Mouse (Mus musculus) cerebellum, adult 9-10 months (tissue): ENCODE data around the gene Gatm.
A peak's percentile ranks its signal among the peaks of the same experiment; 100 is the strongest.

ENCODE experiments used
- DNase-seq: peaks from one replicate; pipeline ENCODE4 v3.0.0; 2022

Gene Gatm

DNA sequence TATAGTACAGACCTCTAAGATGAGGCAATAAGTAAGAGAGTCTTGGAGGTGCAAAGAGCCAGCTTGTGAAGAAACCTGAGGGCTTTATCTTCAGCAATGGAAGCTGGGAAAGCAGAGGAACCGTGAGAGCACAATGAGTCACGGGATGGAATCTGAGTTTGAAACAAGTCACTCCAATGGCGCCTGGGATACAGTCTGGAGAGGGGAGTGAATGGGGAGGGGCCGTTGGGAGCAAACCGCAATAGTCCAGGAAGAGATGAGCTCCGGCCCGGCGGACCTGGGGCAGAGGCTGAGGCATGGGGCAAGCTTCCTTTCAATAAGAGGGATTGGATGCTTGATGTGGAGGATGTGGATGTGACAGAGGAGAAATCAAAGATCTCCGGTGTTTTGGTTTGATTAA is 2.3 kb downstream of the Gatm start:
- DNase-seq: no peak

DNA sequence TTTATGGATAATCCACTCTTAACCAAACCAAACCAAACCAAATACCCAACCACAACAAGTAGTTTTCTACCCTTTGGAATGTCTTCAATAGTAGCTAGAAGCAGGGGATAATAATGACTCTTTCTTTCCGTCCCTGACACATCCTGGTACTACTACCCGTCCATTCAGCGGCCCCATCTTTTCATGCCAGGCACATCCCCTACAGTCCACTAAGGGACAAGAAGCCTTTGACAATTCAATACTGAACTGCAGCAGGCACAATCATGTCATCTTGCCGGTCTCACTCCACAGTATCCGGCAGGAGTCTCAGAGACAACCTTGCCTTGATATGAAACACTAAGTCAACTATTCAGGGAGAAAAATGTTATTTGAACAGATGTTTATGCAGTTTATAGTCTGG is 5.3 kb downstream of the Gatm start:
- DNase-seq: peak; percentile 33

DNA sequence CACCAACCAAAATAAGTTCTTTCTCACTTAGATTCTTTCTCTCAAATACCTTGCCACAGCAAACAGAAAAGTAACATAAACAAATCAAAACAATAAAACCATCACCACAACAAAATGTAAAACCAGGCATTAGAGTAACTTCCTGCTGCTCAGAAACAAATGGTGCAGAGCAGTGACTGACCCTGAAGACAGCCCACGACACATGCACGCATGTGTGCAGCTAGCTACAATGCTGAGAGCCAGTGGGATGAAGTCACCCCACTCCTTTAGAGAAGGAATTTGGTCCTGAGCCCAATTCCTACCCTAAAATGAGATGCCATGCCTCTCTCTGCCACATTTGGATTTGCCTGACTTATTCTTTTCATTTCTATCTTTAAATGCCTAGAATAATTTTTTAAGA is 9.7 kb downstream of the Gatm start:
- no peak for DNase-seq

DNA sequence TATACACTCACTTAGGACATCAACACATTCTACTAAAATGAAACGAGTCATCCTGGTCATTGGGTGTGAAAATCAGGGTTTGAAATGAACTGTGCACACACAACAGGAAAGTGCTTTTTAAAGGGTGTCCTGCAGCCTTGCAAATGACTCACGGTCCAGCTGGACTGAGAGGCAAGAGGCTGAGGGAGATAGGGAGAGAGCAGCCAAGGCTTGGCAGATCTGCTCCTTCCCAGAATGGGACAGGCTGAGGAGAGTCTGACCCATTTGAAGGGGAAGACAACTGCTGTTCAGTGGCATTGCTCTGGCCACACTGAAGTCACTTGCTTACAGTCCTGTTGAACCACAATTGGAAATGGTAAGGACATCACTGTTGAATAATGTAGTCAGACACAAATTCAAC is 11.4 kb downstream of the Gatm start:
- peak; percentile 81 for DNase-seq

DNA sequence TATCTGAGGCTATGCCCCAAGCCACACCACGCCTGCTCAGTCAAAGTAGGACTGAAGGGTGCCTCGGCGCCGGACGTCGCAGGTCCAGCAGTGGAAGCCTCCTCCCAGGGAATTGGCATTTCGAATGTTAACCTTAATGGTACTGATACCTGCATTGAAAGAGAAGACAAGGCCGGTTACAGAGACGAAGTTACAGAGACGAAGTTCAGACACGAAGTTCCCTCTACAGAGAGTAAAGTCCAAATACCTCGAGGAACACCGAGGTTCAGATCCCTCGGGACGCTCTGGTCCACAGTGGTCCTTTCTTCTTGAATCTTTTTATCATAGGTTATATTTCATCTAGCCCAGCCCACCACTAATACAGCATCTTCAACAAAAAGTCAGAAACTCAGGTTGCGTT is 15.6 kb downstream of the Gatm start:
- DNase-seq: no peak

DNA sequence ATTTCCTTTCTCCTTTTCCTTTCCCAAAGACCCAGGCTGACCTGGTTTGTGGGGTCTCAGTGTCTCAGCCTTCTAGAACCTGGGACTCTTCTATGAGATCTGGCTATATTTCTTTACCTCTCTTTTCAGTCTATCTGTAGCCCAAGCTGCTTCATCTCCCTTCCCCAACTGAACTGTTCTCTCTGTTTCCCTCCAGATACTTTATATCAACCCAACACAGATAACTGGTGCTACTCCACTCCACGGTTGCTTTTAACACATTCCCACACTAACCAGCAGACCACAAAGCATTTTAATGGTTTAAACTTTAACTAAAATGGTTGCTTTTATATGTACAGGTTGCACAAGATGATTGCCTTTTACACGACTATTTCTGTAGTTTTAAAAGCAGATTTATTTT is 19.9 kb downstream of the Gatm start:
- no peak for DNase-seq

DNA sequence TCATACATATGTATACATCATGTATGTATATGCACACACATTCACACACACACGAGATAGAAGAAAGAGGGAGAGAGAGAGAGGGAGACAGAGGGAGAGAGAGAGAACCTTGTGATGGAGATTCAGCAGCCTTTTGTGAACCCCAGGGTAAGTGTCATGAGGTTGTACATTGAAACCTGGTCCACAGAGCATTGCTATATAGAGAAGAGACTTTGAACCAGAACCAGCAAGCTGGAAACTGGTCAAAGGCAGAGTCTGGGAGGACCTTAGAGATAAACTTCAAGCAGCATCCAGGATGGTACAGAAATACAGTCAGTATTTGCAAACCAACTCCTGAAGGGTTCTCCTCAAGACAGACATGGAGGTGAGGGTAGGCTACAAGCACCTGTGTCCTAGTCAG is 20.8 kb downstream of the Gatm start:
- no peak for DNase-seq

DNA sequence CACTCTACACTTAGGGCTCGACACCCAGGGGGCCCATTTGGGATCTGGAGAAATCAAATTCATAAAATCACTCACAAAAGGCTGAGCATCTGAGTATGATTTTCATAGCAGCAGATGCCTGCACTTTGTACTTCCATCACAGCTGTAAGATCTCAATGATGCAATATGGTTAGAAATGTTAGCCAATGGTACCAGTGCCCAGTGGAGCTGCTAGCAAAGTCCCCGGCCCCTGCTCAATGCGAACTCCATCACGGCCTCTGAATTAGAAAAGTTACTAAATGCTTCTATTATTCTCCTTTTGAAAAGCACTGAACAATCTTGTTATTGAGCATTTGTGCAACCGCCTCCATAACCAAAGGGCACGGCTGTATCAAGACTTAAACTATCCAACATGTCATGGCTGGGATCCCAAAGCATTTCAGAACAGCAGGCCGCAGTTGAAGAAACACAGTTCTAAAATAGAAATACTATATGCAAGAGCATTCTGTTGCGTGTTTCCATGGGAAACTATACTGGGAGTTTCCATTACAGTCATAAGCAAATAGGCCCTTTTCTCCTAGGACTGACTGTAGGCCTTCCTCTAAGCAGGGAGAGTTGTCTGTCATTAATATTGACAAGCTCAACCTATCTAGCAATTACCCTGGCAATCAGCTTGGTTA is 23.1 kb downstream of the Gatm start:
- DNase-seq: no peak

DNA sequence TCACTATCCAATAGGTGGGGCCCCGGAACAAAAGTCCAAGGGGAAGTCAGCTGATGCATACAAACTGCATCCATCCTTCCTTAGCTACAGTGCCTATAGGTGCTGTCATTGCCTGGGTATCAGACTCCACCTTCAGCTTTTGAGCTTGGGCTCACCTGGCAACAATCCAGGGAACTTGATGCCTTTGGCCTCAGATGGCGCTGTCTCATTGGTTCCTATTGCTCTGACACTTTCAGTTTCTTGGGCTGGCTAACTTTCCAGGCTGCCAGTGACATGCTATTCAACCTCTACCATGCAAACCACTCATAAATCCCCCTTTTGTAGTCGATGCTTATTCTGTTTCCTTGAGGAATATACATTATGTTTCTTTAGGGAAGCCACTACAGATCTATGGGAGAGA is 24.8 kb downstream of the Gatm start:
- DNase-seq: no peak

DNA sequence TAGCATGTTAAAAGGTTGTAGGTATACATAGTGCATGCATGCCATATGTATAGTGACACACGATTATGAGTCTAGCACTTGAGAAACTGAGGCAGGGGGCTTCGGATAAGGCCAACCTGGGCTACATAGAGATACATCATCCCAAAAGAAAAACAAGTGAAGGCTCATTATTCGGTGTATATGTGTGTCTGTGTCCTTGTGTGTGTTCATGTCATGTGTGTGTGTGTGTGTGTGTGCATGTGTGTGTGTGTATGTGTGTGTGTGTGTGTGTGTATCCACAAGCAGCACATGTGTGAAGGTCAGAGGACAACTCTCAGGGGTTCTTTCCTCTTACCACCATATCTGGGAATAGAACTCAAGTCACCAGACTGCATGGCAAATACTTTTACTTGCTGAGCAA is 28.8 kb downstream of the Gatm start:
- DNase-seq: no peak

DNA sequence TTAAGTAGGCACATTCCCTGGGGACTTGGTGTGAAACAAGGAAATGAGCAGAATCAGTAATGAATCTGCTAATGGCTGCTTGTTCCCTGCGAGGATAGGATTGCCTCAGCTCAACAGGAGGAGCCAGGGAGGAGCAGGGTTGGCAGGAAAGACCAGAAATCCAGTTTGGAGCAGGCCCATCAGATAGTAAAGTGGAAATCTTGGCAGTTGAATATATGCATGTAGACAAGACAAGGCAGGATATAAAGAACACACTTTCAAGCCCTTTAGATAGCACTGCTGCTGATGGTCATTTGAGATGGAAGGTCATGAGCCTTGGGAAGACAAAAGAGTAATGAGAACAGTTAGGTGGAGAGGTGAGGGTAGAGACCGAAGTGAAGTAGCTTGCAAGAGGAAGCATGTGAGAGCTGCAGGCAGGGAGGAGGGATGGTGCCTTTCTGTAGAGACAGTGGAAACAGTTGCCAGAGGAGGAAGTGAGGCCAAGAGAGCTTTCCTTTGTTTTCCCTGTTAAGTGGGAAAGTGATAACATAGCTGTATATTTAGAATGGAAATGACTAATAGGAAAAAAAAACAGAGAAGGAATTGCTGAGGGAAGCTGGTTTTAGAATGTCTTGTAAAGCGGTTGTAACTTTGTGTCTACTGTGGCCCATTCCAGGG is 29.6 kb downstream of the Gatm start:
- DNase-seq: no peak

DNA sequence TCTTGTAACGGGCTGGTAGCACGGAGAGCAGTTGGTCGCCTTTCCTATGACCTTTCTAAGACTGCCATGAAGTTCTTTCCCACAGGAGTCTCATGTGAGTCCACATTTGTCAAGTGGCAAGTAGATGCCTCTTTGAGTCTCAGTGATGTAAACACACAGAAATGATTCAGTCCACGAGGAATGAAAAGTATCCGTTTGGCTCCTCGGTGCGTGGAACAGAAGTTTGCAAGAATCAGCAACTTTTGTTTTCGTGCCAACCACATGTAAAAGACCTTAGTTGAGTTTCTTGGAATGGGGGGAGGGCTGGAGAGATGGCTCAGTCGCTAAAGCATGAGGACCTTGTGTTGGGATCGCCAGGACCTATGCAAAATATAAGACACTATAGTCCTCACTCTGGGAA is 30.7 kb downstream of the Gatm start:
- DNase-seq: no peak

DNA sequence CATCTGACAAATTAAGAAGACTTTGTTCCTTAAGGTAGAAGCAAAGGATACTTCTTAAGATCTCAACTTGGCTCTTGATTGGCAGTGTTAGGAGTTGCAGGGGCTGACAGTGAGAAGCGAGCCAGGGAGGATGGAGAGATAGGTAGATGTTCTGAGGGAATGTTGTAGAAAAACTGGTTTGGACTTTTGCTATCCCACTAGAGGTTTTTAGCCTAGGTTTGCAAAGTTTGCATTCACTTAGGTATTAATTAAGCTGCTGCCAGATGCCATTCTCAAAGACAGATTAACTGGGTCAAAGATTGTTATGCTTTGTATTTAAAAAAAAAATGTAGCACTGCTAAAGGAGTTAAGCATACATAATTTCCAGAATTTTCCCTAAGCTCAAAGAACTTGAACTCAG is 33.8 kb downstream of the Gatm start:
- no peak for DNase-seq

DNA sequence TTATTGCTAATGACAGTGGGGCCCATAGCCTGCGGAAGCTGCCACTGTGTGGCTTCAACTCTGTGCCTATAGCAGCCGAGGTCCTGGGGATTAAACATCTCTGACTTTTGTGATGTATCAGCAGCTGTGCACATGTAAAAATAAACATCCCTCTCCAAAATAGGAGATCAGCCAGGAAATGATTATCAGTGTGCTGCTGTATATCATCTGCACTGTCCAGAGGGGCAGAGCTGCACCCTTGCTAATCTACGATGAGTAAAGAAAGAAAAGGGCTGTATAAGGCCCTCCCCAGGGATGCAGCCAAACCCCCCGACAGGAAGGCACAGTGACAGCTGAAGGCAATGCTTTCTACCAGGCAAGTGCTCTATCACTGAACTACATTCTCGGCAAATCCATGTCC is 34.8 kb downstream of the Gatm start:
- DNase-seq: no peak

DNA sequence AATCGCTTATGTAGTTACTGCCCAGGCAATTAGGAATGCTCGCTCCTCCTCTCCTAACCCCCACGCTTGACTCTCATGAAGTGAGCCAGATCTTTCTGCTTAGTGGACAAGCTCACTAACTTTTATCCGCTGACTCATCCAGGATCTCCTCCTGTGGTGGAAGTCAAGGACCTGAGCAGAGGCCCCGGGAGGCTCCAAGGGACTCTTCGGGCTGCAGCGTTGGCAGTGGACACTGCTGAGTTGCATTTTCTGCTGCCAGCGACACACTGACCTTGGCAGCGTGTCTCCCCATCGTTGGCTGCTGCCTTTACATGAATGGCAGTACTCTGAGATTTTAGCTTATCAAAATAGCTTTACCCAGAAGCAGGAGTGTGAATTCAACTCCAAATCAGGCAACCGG is 35.6 kb downstream of the Gatm start:
- DNase-seq: no peak

DNA sequence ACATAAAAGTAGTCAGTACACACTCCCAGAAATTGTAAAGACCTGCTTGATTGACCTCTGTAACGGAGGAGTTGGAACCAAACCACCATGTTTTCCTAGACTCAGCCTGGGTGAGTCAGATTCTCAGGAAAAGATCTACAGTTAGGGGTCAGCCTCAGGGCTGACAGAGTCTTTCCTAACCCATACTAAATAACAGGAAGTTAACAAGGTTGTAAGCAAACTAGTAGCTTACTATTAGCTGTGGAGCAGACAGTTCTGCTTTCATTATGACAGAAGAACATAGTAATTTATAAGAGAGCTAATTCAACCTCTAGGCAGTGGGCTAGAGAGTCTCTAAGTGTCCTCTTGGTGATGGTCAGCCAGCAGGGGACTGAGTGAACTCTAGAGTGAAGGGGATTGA is 38.7 kb downstream of the Gatm start:
- no peak for DNase-seq

DNA sequence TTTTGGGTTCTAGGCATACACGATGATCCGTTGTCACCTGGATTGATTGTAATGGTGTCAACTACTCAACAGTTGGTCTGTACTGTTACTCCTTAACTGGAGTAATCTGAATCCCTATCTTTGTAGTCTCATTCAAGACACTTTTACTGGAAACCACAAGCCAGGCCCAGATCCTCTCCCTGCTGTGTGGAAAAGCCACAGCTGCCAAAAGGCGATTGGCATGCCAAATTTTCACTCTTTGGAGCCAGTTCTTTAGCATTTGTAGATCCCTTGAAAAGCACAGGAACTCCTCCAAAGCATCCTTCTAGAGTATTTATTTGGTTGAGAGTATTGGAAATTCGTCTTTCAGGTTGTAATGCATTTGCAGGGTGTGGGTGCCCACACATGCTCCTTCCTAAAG is 39.8 kb downstream of the Gatm start:
- DNase-seq: no peak

DNA sequence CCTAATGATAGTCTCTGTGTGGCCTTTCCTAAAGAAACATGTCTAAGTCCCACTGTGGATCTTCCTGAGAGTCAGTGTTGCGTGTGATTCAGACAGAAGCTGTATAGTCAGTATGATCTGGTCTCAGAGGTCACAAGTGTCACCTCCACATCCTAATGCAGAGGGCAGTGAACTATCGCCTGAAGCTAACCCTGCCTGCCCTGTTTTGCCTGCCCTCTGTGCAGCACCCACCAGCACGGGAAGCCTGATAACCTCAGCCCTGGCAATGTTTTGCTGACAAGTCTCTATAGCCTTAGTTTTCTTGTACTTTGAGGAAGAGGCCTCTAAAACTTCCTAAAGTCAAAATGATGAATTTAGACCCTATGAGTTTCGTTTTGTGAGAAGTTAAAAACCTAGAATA is 40.7 kb downstream of the Gatm start:
- DNase-seq: no peak

DNA sequence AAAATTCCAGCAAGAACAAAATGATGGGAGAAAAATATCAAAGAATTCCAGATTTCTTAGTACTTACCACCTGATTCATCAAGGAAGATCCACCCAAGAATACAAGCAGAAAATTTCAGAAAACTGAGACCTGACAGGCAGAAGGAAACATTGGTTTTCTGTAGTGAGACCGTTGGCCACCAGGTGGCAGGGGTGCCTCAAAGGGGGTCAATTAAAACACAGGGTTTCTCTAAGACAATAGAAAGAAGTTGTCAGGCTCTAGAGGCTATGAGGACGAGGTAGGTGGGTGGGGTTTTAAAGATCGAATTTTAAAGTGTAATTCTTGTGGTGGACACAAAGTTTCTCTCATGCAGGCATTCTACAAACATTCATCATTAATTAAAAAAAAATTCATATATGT is 41.7 kb downstream of the Gatm start:
- peak; percentile 50 for DNase-seq

DNA sequence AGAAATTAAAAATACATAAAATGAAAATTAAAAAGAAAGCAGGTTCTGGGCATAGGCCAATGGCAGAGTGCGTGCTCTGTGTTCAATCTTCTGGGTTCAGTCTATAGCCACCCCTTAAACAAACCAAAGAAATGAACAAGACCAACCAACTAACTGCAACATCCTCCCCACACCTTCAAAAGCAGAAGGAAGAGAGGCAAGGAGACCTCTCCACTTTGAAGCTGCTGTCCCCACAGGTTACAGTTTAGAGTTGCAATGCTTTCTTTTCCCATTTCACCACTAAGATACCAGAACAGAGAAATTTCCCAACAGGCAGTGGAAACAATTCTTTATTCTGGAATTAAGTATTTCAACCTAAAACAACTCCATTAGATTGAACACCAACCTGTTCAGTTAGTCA is 48.9 kb downstream of the Gatm start:
- DNase-seq: no peak

DNA sequence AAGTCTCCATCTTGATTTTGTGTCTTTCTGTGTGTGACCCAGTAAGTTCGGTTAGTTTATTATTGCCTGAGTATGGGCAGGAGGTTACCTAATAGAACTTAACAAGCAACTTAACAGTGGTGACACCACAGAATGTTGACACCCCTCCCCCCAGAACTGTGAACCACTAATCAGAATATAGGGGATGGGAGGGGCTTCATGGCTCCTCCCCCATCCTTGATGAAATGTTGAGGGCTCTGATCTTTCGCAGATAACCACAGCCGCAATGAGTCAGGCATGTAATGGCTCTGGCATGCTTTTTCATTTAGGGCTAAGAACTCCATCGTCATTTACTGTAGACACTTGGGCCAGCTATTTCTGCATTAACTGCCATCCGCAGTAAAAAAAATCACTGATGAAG is 49.9 kb downstream of the Gatm start:
- no peak for DNase-seq

DNA sequence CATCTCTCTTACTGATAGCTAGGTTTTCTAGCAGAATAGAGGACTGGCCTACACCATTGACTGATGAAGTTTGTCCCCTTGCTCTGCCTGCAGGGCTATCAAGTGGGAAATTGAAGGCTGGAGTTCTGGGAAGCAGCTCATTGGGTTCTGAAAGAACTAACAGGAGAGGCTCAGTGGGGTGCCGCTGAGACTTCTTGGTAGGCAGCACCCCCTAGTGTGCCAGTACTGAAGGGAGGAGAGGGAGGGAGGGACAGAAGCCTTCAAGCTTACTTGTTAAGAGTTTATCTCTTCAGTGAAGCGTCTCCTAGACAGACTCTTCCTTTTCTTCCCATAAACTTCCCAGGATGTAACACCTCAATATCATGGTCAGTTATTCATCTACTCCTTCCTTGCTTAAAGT is 52.8 kb downstream of the Gatm start:
- peak; percentile 5 for DNase-seq
